Mouse (Mus musculus): ENCODE data around the gene Ctr9. TPM values are rescaled to one million over a fixed set of nuclear protein-coding genes. Genes with fewer than 3 reads are reported as not detected.

The Ctr9 gene
- polyA plus RNA-seq, 1 experiment from 2014 or later: 53.6 TPM

DNA sequence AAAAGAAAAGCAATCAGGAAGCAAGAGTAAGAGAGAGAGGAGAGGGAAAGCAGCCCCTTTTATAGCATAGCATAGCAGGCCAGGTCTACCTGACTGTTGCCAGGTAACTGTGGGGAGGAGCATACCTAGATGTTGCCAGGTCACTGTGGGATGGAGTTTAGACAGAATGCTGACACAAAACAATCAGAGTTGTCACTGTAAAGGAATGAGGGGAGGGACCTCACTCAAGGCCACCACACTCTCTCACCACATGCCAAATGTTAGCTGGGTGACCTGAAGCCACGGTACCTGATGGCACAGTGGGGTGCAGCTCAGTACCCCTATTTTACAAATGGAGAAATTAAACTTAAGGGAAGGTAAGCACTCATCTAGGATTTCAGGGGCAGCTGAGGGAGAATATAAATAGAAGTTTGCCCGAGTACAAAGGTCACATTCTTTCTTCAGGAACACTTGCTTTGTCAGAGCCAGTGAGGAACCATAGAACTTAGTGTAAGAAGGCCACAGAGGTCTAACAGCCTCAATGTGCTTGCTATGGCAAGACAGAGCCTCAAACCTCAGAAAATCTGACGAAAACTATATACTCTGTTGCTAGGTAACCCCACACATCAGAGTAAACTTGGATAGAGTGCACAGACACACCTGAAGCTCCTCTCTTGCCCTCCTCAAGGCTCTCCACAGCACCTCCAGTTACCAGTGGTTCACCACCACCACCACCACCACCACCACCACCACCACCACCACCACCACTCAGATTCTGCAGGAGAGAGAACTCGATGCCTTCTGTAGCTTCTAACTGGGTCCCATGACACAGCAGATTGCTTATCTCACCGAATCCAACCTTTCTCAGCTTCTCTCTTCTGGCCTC is 38.2 kb upstream of the Ctr9 start:
- H3K27ac ChIP-seq (ENCODE audit: low read depth, low read length): no peak overlapping the region
- H3K9me3 ChIP-seq (ENCODE audit: control insufficient read depth, low read length): no peaks in the 10 kb centered on the region
- WGBS: 39% methylated on average over 5 of the region's 5 CpGs
- ATAC-seq (replicated peaks; ENCODE audit: low FRiP score): 0 out of 2 replicates have a peak, but pooled peaks have one; percentile 20
- H3K27me3 ChIP-seq (replicated peaks; ENCODE audit: control insufficient read depth, insufficient read depth, low read length): no peaks in the 10 kb centered on the region
- H3K36me3 ChIP-seq (ENCODE audit: control insufficient read depth, insufficient read depth, low read length): no peaks in the 10 kb centered on the region
- peaks cover 13% of the 10 kb centered on the region for H3K4me1 ChIP-seq (replicated peaks; ENCODE audit: control insufficient read depth, insufficient read depth, low read length)
- H3K4me3 ChIP-seq (ENCODE audit: low read depth, low read length): no peak overlapping the region
- no peak for DNase-seq (ENCODE audit: low spot score)
- H3K4me2 ChIP-seq: no peak overlapping the region
- H3K9ac ChIP-seq (ENCODE audit: low read depth, low read length): no peak overlapping the region

DNA sequence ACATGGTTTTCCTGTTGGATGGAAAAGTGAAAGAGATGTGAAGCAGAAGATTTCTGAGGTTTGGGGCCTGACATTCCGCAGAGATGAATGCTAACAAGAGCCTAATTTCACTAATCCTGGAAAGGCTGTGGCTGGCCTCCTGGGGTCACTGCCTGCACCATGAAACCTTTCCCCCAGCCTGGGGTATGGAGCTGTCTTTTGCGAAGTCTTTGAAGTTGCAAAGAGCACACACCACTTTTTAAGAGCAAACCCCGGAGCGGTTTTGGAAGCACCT is 37.6 kb upstream of the Ctr9 start:
- Histone ChIP-seq H3K9me3 (ENCODE audit: control insufficient read depth, low read length) (no peaks in the 10 kb centered on the region), H3K36me3 (ENCODE audit: control insufficient read depth, insufficient read depth, low read length) (no peaks in the 10 kb centered on the region), H3K4me3 (ENCODE audit: low read depth, low read length) (no peak overlapping the region), H3K27me3 (replicated peaks; ENCODE audit: control insufficient read depth, insufficient read depth, low read length) (no peaks in the 10 kb centered on the region), H3K27ac (ENCODE audit: low read depth, low read length) (no peak overlapping the region), H3K4me1 (replicated peaks; ENCODE audit: control insufficient read depth, insufficient read depth, low read length) (peaks cover 11% of the 10 kb centered on the region), H3K4me2 (no peak overlapping the region), H3K9ac (ENCODE audit: low read depth, low read length) (no peak overlapping the region)
- no peak for ATAC-seq (replicated peaks; ENCODE audit: low FRiP score)
- DNase-seq (ENCODE audit: low spot score): no peak
- WGBS: 47% methylated on average over 4 of the region's 4 CpGs

DNA sequence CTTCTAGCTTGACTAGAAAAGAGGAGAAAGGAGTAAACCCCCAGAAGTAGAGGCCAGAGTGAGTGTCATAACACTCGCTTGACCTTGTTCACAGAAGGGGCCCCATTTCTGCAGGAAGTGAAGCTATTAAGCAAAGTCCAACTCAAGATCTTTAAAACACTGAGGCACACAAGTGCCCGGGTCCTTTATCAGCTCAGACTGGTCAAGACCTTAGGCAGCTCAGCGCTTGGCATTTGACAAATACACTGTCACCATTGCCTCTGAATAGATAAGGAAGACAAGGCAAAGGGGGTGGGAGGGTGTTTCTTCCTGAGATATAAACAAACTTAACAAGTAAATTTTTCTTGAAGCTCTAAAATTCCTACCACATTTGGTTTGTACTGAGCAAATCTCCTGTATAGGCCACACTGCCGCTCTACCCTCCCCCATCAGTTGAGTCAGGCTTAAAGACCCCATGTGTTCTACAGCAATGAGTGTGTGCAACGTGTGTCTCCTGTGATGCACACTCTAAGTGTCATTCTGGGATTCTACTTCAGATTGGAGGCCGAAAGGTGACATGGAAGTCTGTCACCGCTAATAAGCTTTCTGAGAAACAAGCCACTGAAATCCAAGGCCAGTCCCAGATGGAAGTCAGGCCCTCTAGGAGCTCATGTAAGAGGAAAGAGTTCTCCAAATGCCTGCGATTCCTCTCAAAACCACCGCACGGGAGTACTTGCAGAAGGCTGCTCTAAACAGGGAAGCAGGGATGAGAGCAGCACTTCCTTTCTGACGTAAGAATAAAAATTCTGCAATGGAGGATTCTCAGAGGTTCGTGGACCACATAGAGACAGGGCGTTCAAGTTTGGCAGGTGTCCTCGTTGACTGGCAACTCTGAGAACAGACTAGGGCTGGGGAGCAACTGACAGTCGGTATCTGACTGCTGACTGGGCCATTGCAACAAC is 29.6 kb upstream of the Ctr9 start:
- no peak overlapping the region for H3K9ac ChIP-seq (ENCODE audit: low read depth, low read length)
- ATAC-seq (replicated peaks; ENCODE audit: low FRiP score): peak; percentile 73
- no peaks in the 10 kb centered on the region for H3K9me3 ChIP-seq (ENCODE audit: control insufficient read depth, low read length)
- peaks cover 28% of the 10 kb centered on the region for H3K4me1 ChIP-seq (replicated peaks; ENCODE audit: control insufficient read depth, insufficient read depth, low read length)
- peak overlapping the region; percentile 60 for H3K27ac ChIP-seq (ENCODE audit: low read depth, low read length)
- no peak for DNase-seq (ENCODE audit: low spot score)
- H3K4me3 ChIP-seq (ENCODE audit: low read depth, low read length): no peak overlapping the region
- no peaks in the 10 kb centered on the region for H3K36me3 ChIP-seq (ENCODE audit: control insufficient read depth, insufficient read depth, low read length)
- WGBS: 49% methylated on average over 15 of the region's 15 CpGs
- no peaks in the 10 kb centered on the region for H3K27me3 ChIP-seq (replicated peaks; ENCODE audit: control insufficient read depth, insufficient read depth, low read length)
- H3K4me2 ChIP-seq: peak overlapping the region; percentile 14; the same call in 1 of the 2 replicates

DNA sequence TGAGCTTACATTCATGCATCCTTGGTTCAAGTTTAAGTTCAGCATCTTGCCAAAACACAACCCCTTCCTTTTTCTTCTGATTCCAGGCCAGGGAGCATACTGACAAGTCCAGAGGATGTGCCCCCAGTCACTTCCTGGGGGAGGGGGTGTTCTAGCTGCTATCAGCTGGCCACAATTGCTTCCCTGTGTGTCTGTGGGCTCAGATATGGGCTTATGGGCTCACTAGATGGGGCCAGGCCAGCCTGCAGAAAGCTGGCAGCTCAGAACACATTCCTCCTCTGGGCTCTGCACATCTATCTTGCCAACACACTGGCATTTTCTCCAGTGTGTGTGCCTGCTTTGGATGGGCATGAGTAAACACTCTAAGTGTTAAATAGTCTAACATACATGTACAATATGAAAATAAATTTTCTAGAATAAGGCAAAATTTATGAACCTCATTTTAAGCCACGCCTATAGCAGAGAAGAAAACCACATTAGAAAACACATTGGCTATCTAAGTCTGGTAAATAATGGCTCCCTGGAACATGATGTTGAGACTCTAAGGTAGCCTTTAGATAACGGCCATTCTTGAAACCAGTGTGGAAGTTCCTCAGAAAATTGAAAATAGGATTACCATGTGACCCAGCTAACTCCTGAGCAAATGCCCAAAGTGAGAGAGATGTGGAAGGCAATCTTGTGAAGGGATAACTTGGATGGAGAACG is 24.5 kb upstream of the Ctr9 start:
- 57% methylated on average over 3 of the region's 3 CpGs for WGBS
- H3K9ac ChIP-seq (ENCODE audit: low read depth, low read length): no peak overlapping the region
- peak; percentile 98 for ATAC-seq (replicated peaks; ENCODE audit: low FRiP score)
- peaks cover 19% of the 10 kb centered on the region for H3K4me1 ChIP-seq (replicated peaks; ENCODE audit: control insufficient read depth, insufficient read depth, low read length)
- peak overlapping the region; percentile 2 for H3K4me2 ChIP-seq
- peak overlapping the region; percentile 90 for H3K27ac ChIP-seq (ENCODE audit: low read depth, low read length)
- H3K9me3 ChIP-seq (ENCODE audit: control insufficient read depth, low read length): no peaks in the 10 kb centered on the region
- no peaks in the 10 kb centered on the region for H3K36me3 ChIP-seq (ENCODE audit: control insufficient read depth, insufficient read depth, low read length)
- no peaks in the 10 kb centered on the region for H3K27me3 ChIP-seq (replicated peaks; ENCODE audit: control insufficient read depth, insufficient read depth, low read length)
- H3K4me3 ChIP-seq (ENCODE audit: low read depth, low read length): no peak overlapping the region
- DNase-seq (ENCODE audit: low spot score): peak; percentile 59

DNA sequence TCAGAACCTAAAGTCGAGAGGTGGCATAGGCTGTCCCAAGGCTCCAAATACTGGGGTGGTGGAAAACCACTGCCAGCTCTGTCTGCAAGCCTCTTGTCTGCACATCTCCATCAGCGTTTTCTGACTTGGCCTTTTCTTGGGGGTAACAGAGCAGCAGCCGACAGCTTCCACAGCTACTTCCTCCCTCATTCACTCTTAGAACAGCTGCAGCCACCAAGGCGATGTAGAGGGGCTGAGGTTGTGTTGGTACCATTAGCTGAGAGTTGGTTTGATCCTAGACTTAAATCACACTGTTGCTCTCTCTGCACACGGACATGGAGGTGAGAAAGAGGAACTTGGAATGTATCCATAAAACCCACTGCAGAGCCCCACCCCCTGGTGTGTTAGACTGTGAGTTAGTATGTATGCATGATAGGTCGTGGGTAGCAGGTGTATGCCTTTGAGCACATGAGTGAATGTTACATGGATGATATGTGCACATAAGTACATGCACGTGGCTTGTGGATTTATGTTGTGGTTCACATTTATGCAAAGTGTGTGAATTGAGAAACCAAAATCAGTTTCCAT is 14.6 kb upstream of the Ctr9 start:
- Histone ChIP-seq H3K36me3 (ENCODE audit: control insufficient read depth, insufficient read depth, low read length) (no peaks in the 10 kb centered on the region), H3K27ac (ENCODE audit: low read depth, low read length) (no peak overlapping the region)

DNA sequence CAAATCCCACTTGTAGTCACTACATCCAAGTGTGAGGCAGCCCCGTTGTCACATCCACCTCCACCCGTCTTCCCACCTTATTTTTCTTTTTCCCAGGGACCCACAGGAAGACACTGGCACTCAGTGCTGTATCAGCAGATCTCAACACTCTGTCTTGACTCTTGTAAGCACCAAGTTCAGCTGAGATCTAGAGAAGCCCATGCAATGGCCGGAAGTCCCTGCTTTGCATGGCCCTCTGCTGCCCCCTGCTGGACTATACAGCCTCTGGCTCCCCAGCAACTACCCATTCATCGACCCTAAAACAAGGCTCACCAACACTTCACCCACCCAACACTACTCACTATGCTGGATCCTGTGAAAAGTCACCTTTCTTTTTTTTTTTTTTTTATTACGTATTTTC is 13.9 kb upstream of the Ctr9 start:
- ATAC-seq (replicated peaks; ENCODE audit: low FRiP score) (peak; percentile 78), DNase-seq (ENCODE audit: low spot score) (peak; percentile 85)
- no peak overlapping the region for H3K4me3 ChIP-seq (ENCODE audit: low read depth, low read length)
- H3K27ac ChIP-seq (ENCODE audit: low read depth, low read length): no peak overlapping the region
- H3K9me3 ChIP-seq (ENCODE audit: control insufficient read depth, low read length): no peaks in the 10 kb centered on the region
- 0 out of 2 replicates have a peak, but pooled peaks cover 4% of the 10 kb centered on the region for H3K4me1 ChIP-seq (replicated peaks; ENCODE audit: control insufficient read depth, insufficient read depth, low read length)
- WGBS: 18% methylated on average over 5 of the region's 5 CpGs
- H3K9ac ChIP-seq (ENCODE audit: low read depth, low read length): no peak overlapping the region
- no peaks in the 10 kb centered on the region for H3K27me3 ChIP-seq (replicated peaks; ENCODE audit: control insufficient read depth, insufficient read depth, low read length)
- H3K4me2 ChIP-seq: no peak overlapping the region
- H3K36me3 ChIP-seq (ENCODE audit: control insufficient read depth, insufficient read depth, low read length): no peaks in the 10 kb centered on the region

More for the DNA sequence above, 14.6 kb upstream of the Ctr9 start:
- Histone ChIP-seq H3K27me3 (replicated peaks; ENCODE audit: control insufficient read depth, insufficient read depth, low read length) (no peaks in the 10 kb centered on the region), H3K4me2 (no peak overlapping the region), H3K9ac (ENCODE audit: low read depth, low read length) (no peak overlapping the region), H3K9me3 (ENCODE audit: control insufficient read depth, low read length) (no peaks in the 10 kb centered on the region), H3K4me1 (replicated peaks; ENCODE audit: control insufficient read depth, insufficient read depth, low read length) (0 out of 2 replicates have a peak, but pooled peaks cover 4% of the 10 kb centered on the region), H3K4me3 (ENCODE audit: low read depth, low read length) (no peak overlapping the region)
- DNase-seq (ENCODE audit: low spot score) (no peak), ATAC-seq (replicated peaks; ENCODE audit: low FRiP score) (no peak)
- WGBS: 62% methylated on average over 7 of the region's 7 CpGs

DNA sequence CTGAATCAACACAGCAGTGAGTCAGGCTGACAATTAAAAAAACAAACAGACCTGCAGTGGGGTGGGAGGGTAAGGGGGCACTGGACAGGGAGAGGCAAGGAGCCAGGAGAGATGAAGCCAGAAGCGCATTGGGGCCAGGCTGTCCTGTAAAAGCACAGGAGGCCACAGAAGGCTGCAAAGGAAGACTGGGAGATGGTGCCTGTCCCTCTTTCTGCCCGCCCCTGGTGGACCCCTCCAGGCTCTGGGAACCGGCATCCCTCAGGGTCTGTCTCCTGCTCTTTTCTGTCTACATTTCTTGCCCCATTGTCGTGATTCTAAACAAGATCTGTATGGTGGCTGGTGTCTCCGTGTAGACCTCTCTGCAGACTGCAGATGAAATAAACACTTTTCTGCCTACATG is 13.0 kb upstream of the Ctr9 start:
- Histone ChIP-seq H3K9ac (ENCODE audit: low read depth, low read length) (no peak overlapping the region), H3K4me2 (no peak overlapping the region), H3K9me3 (ENCODE audit: control insufficient read depth, low read length) (no peaks in the 10 kb centered on the region), H3K4me3 (ENCODE audit: low read depth, low read length) (no peak overlapping the region), H3K27me3 (replicated peaks; ENCODE audit: control insufficient read depth, insufficient read depth, low read length) (no peaks in the 10 kb centered on the region), H3K27ac (ENCODE audit: low read depth, low read length) (no peak overlapping the region), H3K4me1 (replicated peaks; ENCODE audit: control insufficient read depth, insufficient read depth, low read length) (0 out of 2 replicates have a peak, but pooled peaks cover 4% of the 10 kb centered on the region), H3K36me3 (ENCODE audit: control insufficient read depth, insufficient read depth, low read length) (no peaks in the 10 kb centered on the region)
- no peak for ATAC-seq (replicated peaks; ENCODE audit: low FRiP score)
- DNase-seq (ENCODE audit: low spot score): no peak
- WGBS: 82% methylated on average over 5 of the region's 5 CpGs

DNA sequence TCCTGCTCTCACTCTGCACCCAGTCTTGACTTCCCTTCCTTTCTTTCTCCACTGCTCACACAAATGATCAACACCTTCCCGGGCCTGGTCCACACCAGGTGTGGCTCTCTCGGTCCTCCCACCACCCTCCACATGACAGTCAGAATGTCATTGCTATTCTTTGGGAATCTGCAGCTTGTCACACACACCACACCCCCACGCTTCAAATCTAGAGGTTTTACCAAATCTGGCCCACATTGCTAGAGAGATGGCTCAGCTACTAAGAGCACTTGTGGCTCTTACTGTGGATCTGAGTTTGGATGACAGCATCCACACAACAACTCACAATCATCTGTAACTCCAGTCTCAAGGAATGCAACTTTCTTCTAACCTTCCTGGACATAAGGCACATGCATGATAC is 11.8 kb upstream of the Ctr9 start:
- Histone ChIP-seq H3K9ac (ENCODE audit: low read depth, low read length) (no peak overlapping the region), H3K4me2 (no peak overlapping the region), H3K9me3 (ENCODE audit: control insufficient read depth, low read length) (no peaks in the 10 kb centered on the region), H3K27me3 (replicated peaks; ENCODE audit: control insufficient read depth, insufficient read depth, low read length) (no peaks in the 10 kb centered on the region), H3K4me1 (replicated peaks; ENCODE audit: control insufficient read depth, insufficient read depth, low read length) (0 out of 2 replicates have a peak, but pooled peaks cover 4% of the 10 kb centered on the region), H3K4me3 (ENCODE audit: low read depth, low read length) (no peak overlapping the region), H3K36me3 (ENCODE audit: control insufficient read depth, insufficient read depth, low read length) (no peaks in the 10 kb centered on the region), H3K27ac (ENCODE audit: low read depth, low read length) (no peak overlapping the region)
- ATAC-seq (replicated peaks; ENCODE audit: low FRiP score) (no peak), DNase-seq (ENCODE audit: low spot score) (no peak)
- WGBS: 78% methylated on average over 3 of the region's 3 CpGs

All from liver, embryonic 11.5 days (tissue).